Mouse (Mus musculus): ENCODE results near the gene Tardbp. TPM values are rescaled to one million over a fixed set of nuclear protein-coding genes. Genes with fewer than 3 reads are reported as not detected.

Gene Tardbp
- total RNA-seq (2022): 100 to 1,000 TPM; 172 to 235 (median 219) TPM

GRCm38 (mm10) chr4:148626623-148627185 is at the start of gene Tardbp:
Tardbp (minus strand) TSS chr4:148627019.
- peak; percentile 91 to 93 for DNase-seq (ENCODE audit: low spot score in 2 of 2)

- no peak for DNase-seq (ENCODE audit: low spot score in 2 of 2)
Observed at GRCm38 (mm10) chr4:148676188-148676960, 49.6 kb upstream of the Tardbp start.

GRCm38 (mm10) chr4:148675043-148675442 is 48.2 kb upstream of the Tardbp start:
- no peak for DNase-seq (ENCODE audit: low spot score in 2 of 2)

- no peak for DNase-seq (ENCODE audit: low spot score in 2 of 2)
Observed at GRCm38 (mm10) chr4:148671230-148671947, 44.6 kb upstream of the Tardbp start.

GRCm38 (mm10) chr4:148667006-148667755 is 40.4 kb upstream of the Tardbp start:
- no peak for DNase-seq (ENCODE audit: low spot score in 2 of 2)

GRCm38 (mm10) chr4:148664021-148664420 is 37.2 kb upstream of the Tardbp start:
- no peak for DNase-seq (ENCODE audit: low spot score in 2 of 2)

- DNase-seq (ENCODE audit: low spot score in 2 of 2): no peak
Observed at GRCm38 (mm10) chr4:148663326-148663725, 36.5 kb upstream of the Tardbp start.

GRCm38 (mm10) chr4:148662168-148662965 is 35.5 kb upstream of the Tardbp start:
- DNase-seq (ENCODE audit: low spot score in 2 of 2): peak in 1 of 2 experiments; percentile 56

- DNase-seq (ENCODE audit: low spot score in 2 of 2): no peak
Observed at GRCm38 (mm10) chr4:148660174-148660573, 33.4 kb upstream of the Tardbp start.

GRCm38 (mm10) chr4:148657776-148658175 is 31.0 kb upstream of the Tardbp start:
- no peak for DNase-seq (ENCODE audit: low spot score in 2 of 2)

- DNase-seq (ENCODE audit: low spot score in 2 of 2): no peak
Observed at GRCm38 (mm10) chr4:148656691-148657258, 30.0 kb upstream of the Tardbp start.

- DNase-seq (ENCODE audit: low spot score in 2 of 2): no peak
Observed at GRCm38 (mm10) chr4:148654701-148655398, 28.0 kb upstream of the Tardbp start.

- no peak for DNase-seq (ENCODE audit: low spot score in 2 of 2)
Observed at GRCm38 (mm10) chr4:148651045-148651444, 24.2 kb upstream of the Tardbp start.

- no peak for DNase-seq (ENCODE audit: low spot score in 2 of 2)
Observed at GRCm38 (mm10) chr4:148649309-148649708, 22.5 kb upstream of the Tardbp start.

- peak in 1 of 2 experiments; percentile 22 for DNase-seq (ENCODE audit: low spot score in 2 of 2)
Observed at GRCm38 (mm10) chr4:148646616-148647015, 19.8 kb upstream of the Tardbp start.

GRCm38 (mm10) chr4:148644926-148645325 is 18.1 kb upstream of the Tardbp start:
- DNase-seq (ENCODE audit: low spot score in 2 of 2): no peak

- DNase-seq (ENCODE audit: low spot score in 2 of 2): peak in 1 of 2 experiments; percentile 59
Observed at GRCm38 (mm10) chr4:148644157-148644511, 17.3 kb upstream of the Tardbp start.

- DNase-seq (ENCODE audit: low spot score in 2 of 2): no peak
Observed at GRCm38 (mm10) chr4:148643291-148644156, 16.7 kb upstream of the Tardbp start, which contains the start of gene Gm572. Gm572 (plus strand) TSS chr4:148643317.

- DNase-seq (ENCODE audit: low spot score in 2 of 2): no peak
Observed at GRCm38 (mm10) chr4:148641121-148641520, 14.3 kb upstream of the Tardbp start.
